8 mouse cellular contexts compared by ENCODE assay signal in the genomic region with DNA sequence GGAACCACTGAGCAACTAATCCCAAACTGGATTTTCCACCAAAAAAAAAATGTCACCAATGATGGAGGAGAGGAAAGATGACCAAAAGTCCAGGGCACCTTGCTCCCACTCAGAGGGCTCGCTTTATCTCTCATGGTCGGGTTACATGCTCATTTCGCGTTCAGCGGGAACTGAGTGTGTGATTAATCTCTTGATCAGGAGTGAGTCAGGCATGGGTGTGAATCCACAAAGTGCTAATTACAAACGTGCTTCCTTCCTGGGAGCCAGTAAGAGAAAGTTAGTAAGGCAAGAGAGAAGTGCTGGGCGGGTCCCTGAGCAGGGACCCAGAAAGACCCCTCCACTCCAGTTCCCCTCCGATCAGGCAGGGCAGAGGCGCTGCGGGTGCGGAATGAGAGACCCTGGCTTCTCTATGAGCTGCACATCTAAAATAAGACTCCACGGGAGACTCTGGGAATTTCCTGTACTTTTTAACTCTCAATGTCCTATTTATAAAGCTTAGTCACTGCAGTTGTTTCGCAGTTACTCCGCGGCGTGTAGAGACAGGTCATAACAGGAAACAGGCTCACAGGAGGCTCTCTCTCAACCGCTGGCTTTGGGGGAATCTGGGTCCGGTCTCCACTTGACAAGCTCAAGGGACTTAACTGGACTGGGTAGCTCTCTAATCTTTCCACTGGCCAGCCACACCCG. TPM values are rescaled to one million over a fixed set of nuclear protein-coding genes. Genes with fewer than 3 reads are reported as not detected.
A peak's percentile ranks its signal among the peaks of the same experiment; 100 is the strongest.
DNase-seq lines count a peak whose midpoint lies in the region; ATAC-seq lines count a peak whose summit lies in the region.

No protein-coding gene starts in this region.

- WGBS in limb, embryonic 13.5 days, result 22% methylated on average over 19 of the region's 19 CpGs
- 58% methylated on average over 19 of the region's 19 CpGs for WGBS in midbrain, embryonic 12.5 days

- no peaks in the 10 kb centered on the region for H3K36me3 ChIP-seq in limb, embryonic 13.5 days
- H3K36me3 ChIP-seq in midbrain, embryonic 12.5 days, result no peaks in the 10 kb centered on the region

- no peaks in the 10 kb centered on the region for H3K9me3 ChIP-seq in limb, embryonic 13.5 days
- no peaks in the 10 kb centered on the region for H3K9me3 ChIP-seq in midbrain, embryonic 12.5 days

- H3K27me3 ChIP-seq in limb, embryonic 13.5 days, result no peaks in the 10 kb centered on the region
- no peaks in the 10 kb centered on the region for H3K27me3 ChIP-seq in midbrain, embryonic 12.5 days

- peak; percentile 37 for DNase-seq in layer of hippocampus, adult 11-12 months (ENCODE audit: low spot score)
- no peak for DNase-seq in layer of hippocampus, adult 9-10 months (ENCODE audit: low spot score)
- DNase-seq in embryo, embryonic 10.5 days (ENCODE audit: low spot score), result peak; percentile 62
- peak; percentile 42 for DNase-seq in gastrocnemius, postnatal 25 days
- DNase-seq in thymus, adult 18-20 months, result peak; percentile 32 to 58

- 0 out of 2 replicates have a peak overlapping the region, but pooled peaks have one; percentile 15 for H3K9ac ChIP-seq in limb, embryonic 13.5 days
- no peak overlapping the region for H3K9ac ChIP-seq in midbrain, embryonic 12.5 days (replicated peaks)

- peaks cover 34% of the 10 kb centered on the region for H3K4me1 ChIP-seq in limb, embryonic 13.5 days
- H3K4me1 ChIP-seq in midbrain, embryonic 12.5 days, result peaks cover 21% of the 10 kb centered on the region

- H3K4me2 ChIP-seq in limb, embryonic 13.5 days (replicated peaks), result peak overlapping the region; percentile 50
- H3K4me2 ChIP-seq in midbrain, embryonic 12.5 days (replicated peaks), result peak overlapping the region; percentile 21

- peak; percentile 74 for ATAC-seq in inflammation-experienced regulatory T-cells, adult 6 months
- ATAC-seq in limb, embryonic 13.5 days (ENCODE audit: low FRiP score, low read depth), result peak; percentile 52
- ATAC-seq in midbrain, embryonic 12.5 days (ENCODE audit: low FRiP score, low read depth), result no peak

- H3K27ac ChIP-seq in limb, embryonic 13.5 days, result peak overlapping the region; percentile 89
- peak overlapping the region; percentile 32 for H3K27ac ChIP-seq in midbrain, embryonic 12.5 days (replicated peaks)

- peak overlapping the region; percentile 7; the same call in 1 of the 2 replicates for H3K4me3 ChIP-seq in limb, embryonic 13.5 days
- no peak overlapping the region for H3K4me3 ChIP-seq in midbrain, embryonic 12.5 days

RNA-seq across cellular contexts. Expression of a gene that starts 45.0 kb away (rescaled TPM):
- total RNA-seq in gastrocnemius, postnatal 25 days (2021), result 1 to 10 TPM; 3.5 to 4.2 TPM
- 10 to 100 TPM; 12.5 to 22.1 (median 14.0) TPM for polyA plus RNA-seq in inflammation-experienced regulatory T-cells, adult 6 months (2017; shearing (Covaris generic))
- polyA plus RNA-seq in limb, embryonic 13.5 days (2015; fragmentation: Nextera tagmentation; extraction: Ambion mirVana), result 32.1 and 34.0 TPM in 2 replicates
- polyA plus RNA-seq in midbrain, embryonic 12.5 days (2016; fragmentation: Nextera tagmentation; extraction: Ambion mirVana), result 18.7 and 19.0 TPM in 2 replicates
